Mouse (Mus musculus) embryonic facial prominence, embryonic 15.5 days (tissue): ENCODE measurements around the gene Bicdl2. TPM values are rescaled to one million over a fixed set of nuclear protein-coding genes. Genes with fewer than 3 reads are reported as not detected.

Experiments used
- ATAC-seq: fragments of 200-750 bp; cut with Nextera tagmentation; 2 replicates; pipeline ENCODE4 v1.8.0; 2017; ENCODE audit warnings: low read depth, moderate TSS enrichment; ENCODE audit not compliant: insufficient number of reproducible peaks, low FRiP score, low TSS enrichment
- H3K27ac ChIP-seq: fragments of 300-500 bp; sonication (generic); replicated peaks from 2 replicates; pipeline ENCODE4 v1.5.1; 2015; ENCODE audit warnings: mild to moderate bottlenecking, inconsistent platforms
- H3K27me3 ChIP-seq: fragments of 300-500 bp; sonication (generic); 2 replicates; pipeline ENCODE4 v1.6.1; 2015; ENCODE audit warnings: inconsistent platforms
- H3K36me3 ChIP-seq: fragments of 300-500 bp; sonication (generic); 2 replicates; pipeline ENCODE4 v1.6.1; 2015; ENCODE audit warnings: mild to moderate bottlenecking, inconsistent platforms
- H3K4me1 ChIP-seq: fragments of 300-500 bp; sonication (generic); 2 replicates; pipeline ENCODE4 v1.6.1; 2015; ENCODE audit warnings: inconsistent platforms
- H3K4me2 ChIP-seq: fragments of 300-500 bp; sonication (generic); replicated peaks from 2 replicates; pipeline ENCODE4 v1.6.1; 2015; ENCODE audit warnings: mild to moderate bottlenecking, inconsistent platforms
- H3K4me3 ChIP-seq: fragments of 300-500 bp; sonication (generic); replicated peaks from 2 replicates; pipeline ENCODE4 v1.5.1; 2015; ENCODE audit warnings: mild to moderate bottlenecking, inconsistent platforms
- H3K9ac ChIP-seq: fragments of 300-500 bp; sonication (generic); 2 replicates; pipeline ENCODE4 v1.6.1; 2015; ENCODE audit warnings: inconsistent platforms
- H3K9me3 ChIP-seq: fragments of 300-500 bp; sonication (generic); replicated peaks from 2 replicates; pipeline ENCODE4 v1.6.1; 2016; ENCODE audit warnings: inconsistent platforms
- WGBS: fragments of 180-500 bp; shearing (Covaris S2); methylation state at CpG from one replicate; pipeline ENCODE4 v1.1.7; 2015; 5-methylcytosine and 5-hydroxymethylcytosine counted together
- polyA plus RNA-seq: library from polyadenylated mRNA; unstranded; fragments of >200 nt; fragmentation: Nextera tagmentation; extraction: Ambion mirVana; gene quantifications from 2 replicates; pipeline ENCODE4 v1.2.1, GENCODE M21; 2015

Gene Bicdl2
- polyA plus RNA-seq, 1 experiment from 2014 or later, result 17.0 TPM

GRCm38 (mm10) chr17:23717003-23717402 is 56.7 kb downstream of the Bicdl2 start:
- no peak overlapping the region for H3K27ac ChIP-seq
- no peaks in the 10 kb centered on the region for H3K36me3 ChIP-seq
- WGBS, result 59% methylated on average over 2 of the region's 2 CpGs
- H3K9ac ChIP-seq, result no peak overlapping the region
- ATAC-seq, result no peak
- no peaks in the 10 kb centered on the region for H3K4me1 ChIP-seq
- H3K4me3 ChIP-seq, result no peak overlapping the region
- no peak overlapping the region for H3K4me2 ChIP-seq
- no peaks in the 10 kb centered on the region for H3K9me3 ChIP-seq
- H3K27me3 ChIP-seq, result no peaks in the 10 kb centered on the region

Other genes with a start within 250 kb of the Bicdl2 start
- gene Vmn2r117, start 180.8 kb upstream of the Bicdl2 start, polyA plus RNA-seq, result not detected in 2 replicates
- 17.8 and 19.5 TPM in 2 replicates for gene Zfp213, start 96.3 kb upstream of the Bicdl2 start, polyA plus RNA-seq
- gene Zfp13, start 61.0 kb upstream of the Bicdl2 start, polyA plus RNA-seq, result 13.4 and 14.1 TPM in 2 replicates
- gene Zscan10, start 59.6 kb upstream of the Bicdl2 start, polyA plus RNA-seq, result 0.08 and 0.14 TPM in 2 replicates
- 0.76 and 0.81 TPM in 2 replicates for gene Mmp25, start 15.2 kb upstream of the Bicdl2 start, polyA plus RNA-seq
- 95.7 and 102 TPM in 2 replicates for gene Hcfc1r1, start 13.1 kb downstream of the Bicdl2 start, polyA plus RNA-seq
- 42.2 and 42.9 TPM in 2 replicates for gene Thoc6, start 13.4 kb downstream of the Bicdl2 start, polyA plus RNA-seq
- 29.5 and 33.2 TPM in 2 replicates for gene Tnfrsf12a, start 17.0 kb downstream of the Bicdl2 start, polyA plus RNA-seq
- 19.8 and 20.2 TPM in 2 replicates for gene Cldn6, start 18.7 kb downstream of the Bicdl2 start, polyA plus RNA-seq
- gene Cldn9, start 23.5 kb downstream of the Bicdl2 start, polyA plus RNA-seq, result 13.8 and 18.3 TPM in 2 replicates
- gene 1520401A03Rik, start 62.3 kb downstream of the Bicdl2 start, polyA plus RNA-seq, result 1.0 and 1.1 TPM in 2 replicates
- gene Pkmyt1, start 65.8 kb downstream of the Bicdl2 start, polyA plus RNA-seq, result 49.6 and 55.8 TPM in 2 replicates
- gene Paqr4, start 80.4 kb downstream of the Bicdl2 start, polyA plus RNA-seq, result 20.9 and 27.2 TPM in 2 replicates
- gene Kremen2, start 85.3 kb downstream of the Bicdl2 start, polyA plus RNA-seq, result 36.8 and 38.2 TPM in 2 replicates
- 71.9 and 72.1 TPM in 2 replicates for gene Flywch1, start 111.1 kb downstream of the Bicdl2 start, polyA plus RNA-seq
- gene Flywch2, start 125.6 kb downstream of the Bicdl2 start, polyA plus RNA-seq, result 38.3 and 44.0 TPM in 2 replicates
- gene Srrm2, start 130.0 kb downstream of the Bicdl2 start, polyA plus RNA-seq, result 489 and 525 TPM in 2 replicates
- gene Elob, start 168.6 kb downstream of the Bicdl2 start, polyA plus RNA-seq, result 1,038 and 1,104 TPM in 2 replicates
- 0.49 and 0.85 TPM in 2 replicates for gene Prss33, start 175.6 kb downstream of the Bicdl2 start, polyA plus RNA-seq
- gene Prss32, start 183.3 kb downstream of the Bicdl2 start, polyA plus RNA-seq, result 0.12 TPM in 1 of 2 replicates, not detected in the other
- gene Prss41, start 183.7 kb downstream of the Bicdl2 start, polyA plus RNA-seq, result 1.8 and 2.0 TPM in 2 replicates
- gene Prss21, start 207.6 kb downstream of the Bicdl2 start, polyA plus RNA-seq, result not detected in 2 replicates
- 3.1 TPM in 1 of 2 replicates, not detected in the other for gene Dcpp1, start 220.4 kb downstream of the Bicdl2 start, polyA plus RNA-seq
- gene Dcpp2, start 220.4 kb downstream of the Bicdl2 start, polyA plus RNA-seq, result not detected in 2 replicates